Mouse (Mus musculus) midbrain, embryonic 16.5 days (tissue): Measurements from ENCODE around the gene Ddost. TPM values are rescaled to one million over a fixed set of nuclear protein-coding genes. Genes with fewer than 3 reads are reported as not detected.

Source experiments
- ATAC-seq: fragments of 200-750 bp; cut with Nextera tagmentation; 2 replicates; pipeline ENCODE4 v1.8.0; 2017; ENCODE audit warnings: moderate TSS enrichment
- H3K27ac ChIP-seq: fragments of 300-500 bp; sonication (generic); 2 replicates; pipeline ENCODE4 v1.5.1; 2014; ENCODE audit warnings: mild to moderate bottlenecking, low read length, mixed read lengths
- H3K27me3 ChIP-seq: fragments of 300-500 bp; sonication (generic); 2 replicates; pipeline ENCODE4 v1.6.1; 2014; ENCODE audit warnings: low read depth, low read length, mixed read lengths; ENCODE audit not compliant: control insufficient read depth, insufficient read depth
- H3K36me3 ChIP-seq: fragments of 300-500 bp; sonication (generic); 2 replicates; pipeline ENCODE4 v1.6.1; 2014; ENCODE audit warnings: mild to moderate bottlenecking, low read length, moderate library complexity, mixed read lengths; ENCODE audit not compliant: control insufficient read depth, insufficient read depth
- H3K4me1 ChIP-seq: fragments of 300-500 bp; sonication (generic); 2 replicates; pipeline ENCODE4 v1.6.1; 2014; ENCODE audit warnings: mild to moderate bottlenecking, low read length, mixed read lengths; ENCODE audit not compliant: control insufficient read depth, insufficient read depth
- H3K4me2 ChIP-seq: fragments of 300-500 bp; sonication (generic); 2 replicates; pipeline ENCODE4 v1.6.1; 2014; ENCODE audit warnings: mild to moderate bottlenecking, low read length, mixed read lengths
- H3K4me3 ChIP-seq: fragments of 300-500 bp; sonication (generic); 2 replicates; pipeline ENCODE4 v1.5.1; 2014; ENCODE audit warnings: low read depth, mild to moderate bottlenecking, low read length, moderate library complexity, mixed read lengths
- H3K9ac ChIP-seq: fragments of 300-500 bp; sonication (generic); 2 replicates; pipeline ENCODE4 v1.6.1; 2014; ENCODE audit warnings: low read depth, low read length, mixed read lengths
- H3K9me3 ChIP-seq: fragments of 300-500 bp; sonication (generic); replicated peaks from 2 replicates; pipeline ENCODE4 v1.6.1; 2014; ENCODE audit warnings: mild to moderate bottlenecking, low read length, mixed read lengths; ENCODE audit not compliant: control insufficient read depth, poor library complexity, severe bottlenecking
- WGBS: fragments of 180-500 bp; shearing (Covaris S2); extraction: QIAGEN DNeasy Blood & Tissue Kit; methylation state at CpG from one replicate; pipeline ENCODE4 v1.1.7; 2014; 5-methylcytosine and 5-hydroxymethylcytosine counted together
- polyA plus RNA-seq: library from polyadenylated mRNA; unstranded; fragments of >200 nt; fragmentation: Nextera tagmentation; extraction: Ambion mirVana; gene quantifications from 2 replicates; pipeline ENCODE4 v1.2.1, GENCODE M21; 2015

The Ddost gene
- polyA plus RNA-seq, 1 experiment from 2014 or later: 208 TPM

- Histone ChIP-seq H3K36me3 (no peaks in the 10 kb centered on the region), H3K4me1 (no peaks in the 10 kb centered on the region; the same call in 1 of the 2 replicates), H3K4me2 (no peak overlapping the region), H3K9ac (no peak overlapping the region), H3K9me3 (no peaks in the 10 kb centered on the region), H3K4me3 (no peak overlapping the region), H3K27me3 (no peaks in the 10 kb centered on the region), H3K27ac (no peak overlapping the region)
- 0 out of 2 replicates have a peak, but pooled peaks have one; percentile 60 for ATAC-seq
- WGBS: 20% methylated on average over 4 of the region's 4 CpGs
Measured at GRCm38 (mm10) chr4:138282834-138283233, 21.7 kb upstream of the Ddost start.

- Histone ChIP-seq H3K27ac (no peak overlapping the region), H3K4me2 (no peak overlapping the region), H3K36me3 (no peaks in the 10 kb centered on the region), H3K27me3 (no peaks in the 10 kb centered on the region), H3K9ac (no peak overlapping the region), H3K4me1 (no peaks in the 10 kb centered on the region; the same call in 1 of the 2 replicates), H3K4me3 (no peak overlapping the region), H3K9me3 (no peaks in the 10 kb centered on the region)
- 89% methylated on average over 12 of the region's 12 CpGs for WGBS
- no peak for ATAC-seq
Measured at GRCm38 (mm10) chr4:138286411-138286810, 18.1 kb upstream of the Ddost start.

GRCm38 (mm10) chr4:138288691-138289090 lies 15.8 kb upstream of the Ddost start:
- Histone ChIP-seq H3K4me2 (no peak overlapping the region), H3K9me3 (no peaks in the 10 kb centered on the region), H3K4me3 (no peak overlapping the region), H3K4me1 (peaks cover 6% of the 10 kb centered on the region), H3K36me3 (no peaks in the 10 kb centered on the region), H3K27me3 (no peaks in the 10 kb centered on the region), H3K9ac (no peak overlapping the region), H3K27ac (no peak overlapping the region)
- WGBS: 86% methylated on average over 7 of the region's 7 CpGs
- no peak for ATAC-seq

GRCm38 (mm10) chr4:138292028-138292427 lies 12.5 kb upstream of the Ddost start:
- H3K4me1 ChIP-seq: peaks cover 10% of the 10 kb centered on the region
- H3K4me2 ChIP-seq: no peak overlapping the region
- H3K27me3 ChIP-seq: no peaks in the 10 kb centered on the region
- H3K4me3 ChIP-seq: no peak overlapping the region
- no peak for ATAC-seq
- no peaks in the 10 kb centered on the region for H3K36me3 ChIP-seq
- no peak overlapping the region for H3K27ac ChIP-seq
- no peaks in the 10 kb centered on the region for H3K9me3 ChIP-seq
- H3K9ac ChIP-seq: no peak overlapping the region
- WGBS: 90% methylated on average over 13 of the region's 13 CpGs

GRCm38 (mm10) chr4:138293261-138293948 lies 11.1 kb upstream of the Ddost start:
- H3K27ac ChIP-seq: peak overlapping the region; percentile 85
- peaks cover 10% of the 10 kb centered on the region for H3K4me1 ChIP-seq
- peak overlapping the region; percentile 26 for H3K4me2 ChIP-seq
- ATAC-seq: peak; percentile 78
- H3K4me3 ChIP-seq: no peak overlapping the region
- peak overlapping the region; percentile 30; the same call in 1 of the 2 replicates for H3K9ac ChIP-seq
- H3K27me3 ChIP-seq: no peaks in the 10 kb centered on the region
- H3K9me3 ChIP-seq: no peaks in the 10 kb centered on the region
- no peaks in the 10 kb centered on the region for H3K36me3 ChIP-seq
- 63% methylated on average over 18 of the region's 18 CpGs for WGBS

- ATAC-seq: peak; percentile 43; the same call in 1 of the 2 replicates
- Histone ChIP-seq H3K36me3 (no peaks in the 10 kb centered on the region), H3K9ac (peak overlapping the region; percentile 30; the same call in 1 of the 2 replicates), H3K4me2 (peak overlapping the region; percentile 26; the same call in 1 of the 2 replicates), H3K27ac (peak overlapping the region; percentile 85), H3K4me3 (no peak overlapping the region), H3K27me3 (no peaks in the 10 kb centered on the region), H3K4me1 (peaks cover 10% of the 10 kb centered on the region), H3K9me3 (no peaks in the 10 kb centered on the region)
- 75% methylated on average over 13 of the region's 14 CpGs for WGBS
Measured at GRCm38 (mm10) chr4:138293949-138294550, 10.5 kb upstream of the Ddost start.

- WGBS: 85% methylated on average over 10 of the region's 10 CpGs
- peaks cover 16% of the 10 kb centered on the region for H3K4me1 ChIP-seq
- no peaks in the 10 kb centered on the region; the same call in 1 of the 2 replicates for H3K9me3 ChIP-seq
- H3K36me3 ChIP-seq: no peaks in the 10 kb centered on the region
- ATAC-seq: no peak
- H3K27me3 ChIP-seq: no peaks in the 10 kb centered on the region
- no peak overlapping the region for H3K4me3 ChIP-seq
- no peak overlapping the region for H3K27ac ChIP-seq
- H3K9ac ChIP-seq: no peak overlapping the region
- no peak overlapping the region for H3K4me2 ChIP-seq
Measured at GRCm38 (mm10) chr4:138301271-138301780, 3.2 kb upstream of the Ddost start.

- Histone ChIP-seq H3K27me3 (no peaks in the 10 kb centered on the region), H3K4me2 (no peak overlapping the region), H3K27ac (no peak overlapping the region), H3K36me3 (no peaks in the 10 kb centered on the region), H3K9me3 (no peaks in the 10 kb centered on the region; the same call in 1 of the 2 replicates), H3K9ac (no peak overlapping the region), H3K4me3 (no peak overlapping the region), H3K4me1 (peaks cover 16% of the 10 kb centered on the region)
- no peak for ATAC-seq
- WGBS: 96% methylated on average over 3 of the region's 3 CpGs
Measured at GRCm38 (mm10) chr4:138303011-138303410, 1.5 kb upstream of the Ddost start.

- Histone ChIP-seq H3K27me3 (no peaks in the 10 kb centered on the region), H3K4me1 (peaks cover 16% of the 10 kb centered on the region), H3K4me3 (peak overlapping the region; percentile 86), H3K27ac (peak overlapping the region; percentile 83), H3K9me3 (no peaks in the 10 kb centered on the region; the same call in 1 of the 2 replicates), H3K9ac (peak overlapping the region; percentile 72), H3K36me3 (no peaks in the 10 kb centered on the region), H3K4me2 (peak overlapping the region; percentile 78)
- WGBS: 13% methylated on average over 18 of the region's 18 CpGs
- no peak for ATAC-seq
Measured at GRCm38 (mm10) chr4:138303742-138304141, 788 bp upstream of the Ddost start.
